Mouse (Mus musculus) lung, postnatal 10 days (tissue): ENCODE data around the gene Ms4a4d.
A peak's percentile ranks its signal among the peaks of the same experiment; 100 is the strongest.

ENCODE experiments used
- DNase-seq: peaks from one replicate; pipeline ENCODE4 v3.0.0; 2021

Gene Ms4a4d

GRCm38 (mm10) chr19:11589205-11589604 is 52.6 kb downstream of the Ms4a4d start:
- no peak for DNase-seq

GRCm38 (mm10) chr19:11589891-11590449 is 53.4 kb downstream of the Ms4a4d start:
- DNase-seq: no peak

GRCm38 (mm10) chr19:11601349-11601748 is 64.7 kb downstream of the Ms4a4d start:
- no peak for DNase-seq

GRCm38 (mm10) chr19:11602026-11602425 is 65.4 kb downstream of the Ms4a4d start:
- DNase-seq: peak; percentile 60

- no peak for DNase-seq
Measured at GRCm38 (mm10) chr19:11604603-11605002, 68.0 kb downstream of the Ms4a4d start, which contains the start of gene Ms4a6d. TSS of gene Ms4a6d (minus strand) at chr19:11604849.
